ENCODE assay signal across 8 mouse cellular contexts in genomic region chr7:127344371-127344770, GRCm38 (mm10). TPM values are rescaled to one million over a fixed set of nuclear protein-coding genes. Genes with fewer than 3 reads are reported as not detected.
DNase-seq lines count a peak whose midpoint lies in the region; ATAC-seq and TF ChIP-seq lines count a peak whose summit lies in the region.

No protein-coding gene starts in this region.

- peaks cover 30% of the 10 kb centered on the region for H3K36me3 ChIP-seq in embryonic facial prominence, embryonic 13.5 days
- H3K36me3 ChIP-seq in intestine, postnatal 0 days (ENCODE audit: control insufficient read depth, insufficient read depth) = peaks cover 8% of the 10 kb centered on the region; the same call in 1 of the 2 replicates
- peaks cover 24% of the 10 kb centered on the region for H3K36me3 ChIP-seq in midbrain, embryonic 12.5 days

- peak overlapping the region; percentile 77 for H3K4me3 ChIP-seq in gastrocnemius, adult 2 months
- H3K4me3 ChIP-seq in embryonic facial prominence, embryonic 13.5 days = peak overlapping the region; percentile 94
- peak overlapping the region; percentile 75 for H3K4me3 ChIP-seq in intestine, postnatal 0 days (ENCODE audit: low read depth, low read length)
- H3K4me3 ChIP-seq in midbrain, embryonic 12.5 days = peak overlapping the region; percentile 95

- H3K4me2 ChIP-seq in embryonic facial prominence, embryonic 13.5 days = peak overlapping the region; percentile 79
- H3K4me2 ChIP-seq in intestine, postnatal 0 days (replicated peaks; ENCODE audit: low read depth) = peak overlapping the region; percentile 84
- H3K4me2 ChIP-seq in midbrain, embryonic 12.5 days (replicated peaks) = peak overlapping the region; percentile 77

- intact Hi-C loops in gastrocnemius, adult 2 months (cut with DNase I) = loop anchor here (5.0 kb wide), 1 partner anchor 72 kb away; the partner anchor contains the start of gene Sephs2
- intact Hi-C loops in gastrocnemius, postnatal 36 days (cut with DNase I) = loop anchor here (5.0 kb wide), 1 partner anchor 77 kb away; no protein-coding TSS in a partner anchor
- intact Hi-C loops in left cerebral cortex, postnatal 25 days (cut with DNase I) = loop anchor here (10.0 kb wide), 1 partner anchor 270 kb away; the partner anchor contains the start of gene Zfp629

- no peaks in the 10 kb centered on the region for H3K27me3 ChIP-seq in embryonic facial prominence, embryonic 13.5 days
- no peaks in the 10 kb centered on the region for H3K27me3 ChIP-seq in intestine, postnatal 0 days (replicated peaks; ENCODE audit: control insufficient read depth, insufficient read depth, low read length)
- H3K27me3 ChIP-seq in midbrain, embryonic 12.5 days = no peaks in the 10 kb centered on the region

- ATAC-seq in embryonic facial prominence, embryonic 13.5 days (ENCODE audit: insufficient number of reproducible peaks, insufficient read depth, low FRiP score, low TSS enrichment, low read depth) = no peak
- no peak for ATAC-seq in intestine, postnatal 0 days
- no peak for ATAC-seq in midbrain, embryonic 12.5 days (ENCODE audit: low FRiP score, low read depth)

- no peak for TF ChIP-seq CTCF in gastrocnemius, adult 2 months (IDR thresholded peaks at IDR 0.05)
- no peak for TF ChIP-seq CTCF in intestine, postnatal 0 days (IDR thresholded peaks at IDR 0.05; ENCODE audit: low read depth)

- peak overlapping the region; percentile 100 for H3K27ac ChIP-seq in gastrocnemius, adult 2 months
- H3K27ac ChIP-seq in embryonic facial prominence, embryonic 13.5 days = no peak overlapping the region
- no peak overlapping the region for H3K27ac ChIP-seq in intestine, postnatal 0 days (ENCODE audit: low read depth, low read length)
- no peak overlapping the region for H3K27ac ChIP-seq in midbrain, embryonic 12.5 days (replicated peaks)

- H3K4me1 ChIP-seq in embryonic facial prominence, embryonic 13.5 days = peaks cover 21% of the 10 kb centered on the region
- H3K4me1 ChIP-seq in intestine, postnatal 0 days (replicated peaks; ENCODE audit: control insufficient read depth, insufficient read depth, low read length) = peaks cover 2% of the 10 kb centered on the region; the same call in 1 of the 2 replicates
- H3K4me1 ChIP-seq in midbrain, embryonic 12.5 days = peaks cover 13% of the 10 kb centered on the region

- no peak for DNase-seq in gastrocnemius, adult 2 months
- no peak for DNase-seq in gastrocnemius, postnatal 36 days
- DNase-seq in thymus, postnatal 36 days = no peak
- DNase-seq in left cerebral cortex, postnatal 25 days (ENCODE audit: low spot score in 2 of 2) = no peak
- no peak for DNase-seq in layer of hippocampus, adult 9-11 months

- peak overlapping the region; percentile 95 for H3K9ac ChIP-seq in embryonic facial prominence, embryonic 13.5 days
- H3K9ac ChIP-seq in intestine, postnatal 0 days (ENCODE audit: low read depth, low read length) = peak overlapping the region; percentile 85
- peak overlapping the region; percentile 94 for H3K9ac ChIP-seq in midbrain, embryonic 12.5 days (replicated peaks)

- WGBS in embryonic facial prominence, embryonic 13.5 days = 87% methylated on average over 8 of the region's 8 CpGs
- WGBS in intestine, postnatal 0 days = 86% methylated on average over 8 of the region's 8 CpGs
- 88% methylated on average over 8 of the region's 8 CpGs for WGBS in midbrain, embryonic 12.5 days

- H3K9me3 ChIP-seq in embryonic facial prominence, embryonic 13.5 days = no peaks in the 10 kb centered on the region
- no peaks in the 10 kb centered on the region for H3K9me3 ChIP-seq in intestine, postnatal 0 days (ENCODE audit: control insufficient read depth)
- H3K9me3 ChIP-seq in midbrain, embryonic 12.5 days = no peaks in the 10 kb centered on the region

RNA-seq across cellular contexts. Expression of gene Zfp768, which starts 1.0 kb away (rescaled TPM):
- total RNA-seq in gastrocnemius, adult 2 months (2021) = 10 to 100 TPM; 35.2 to 38.9 TPM
- total RNA-seq in gastrocnemius, postnatal 36 days (2021) = 10 to 100 TPM; 29.4 to 30.7 TPM
- polyA plus RNA-seq in embryonic facial prominence, embryonic 13.5 days (2015; fragmentation: Nextera tagmentation; extraction: Ambion mirVana) = 16.1 and 18.1 TPM in 2 replicates
- polyA plus RNA-seq in intestine, postnatal 0 days (2015; fragmentation: Nextera tagmentation; extraction: Ambion mirVana) = 16.3 and 18.0 TPM in 2 replicates
- 20.5 and 22.3 TPM in 2 replicates for polyA plus RNA-seq in midbrain, embryonic 12.5 days (2016; fragmentation: Nextera tagmentation; extraction: Ambion mirVana)
- 10 to 100 TPM; 11.7 TPM for total RNA-seq in left cerebral cortex, postnatal 25 days (2021)

RNA-seq across cellular contexts. Expression of gene Zfp747, which starts 31.5 kb away (rescaled TPM):
- total RNA-seq in gastrocnemius, adult 2 months (2021) = 1 to 10 TPM; 3.7 to 3.8 TPM
- 1 to 10 TPM; 1.6 to 3.2 TPM for total RNA-seq in gastrocnemius, postnatal 36 days (2021)
- polyA plus RNA-seq in embryonic facial prominence, embryonic 13.5 days (2015; fragmentation: Nextera tagmentation; extraction: Ambion mirVana) = 9.4 and 10.5 TPM in 2 replicates
- polyA plus RNA-seq in intestine, postnatal 0 days (2015; fragmentation: Nextera tagmentation; extraction: Ambion mirVana) = 7.3 and 9.0 TPM in 2 replicates
- 9.0 and 10.2 TPM in 2 replicates for polyA plus RNA-seq in midbrain, embryonic 12.5 days (2016; fragmentation: Nextera tagmentation; extraction: Ambion mirVana)
- 1 to 10 TPM; 5.4 to 6.7 TPM for total RNA-seq in left cerebral cortex, postnatal 25 days (2021)

RNA-seq across cellular contexts. Expression of gene 9130019O22Rik, which starts 42.6 kb away (rescaled TPM):
- total RNA-seq in gastrocnemius, adult 2 months (2021) = 1 to 10 TPM; 1.6 to 2.4 TPM
- total RNA-seq in gastrocnemius, postnatal 36 days (2021) = 1 to 10 TPM; 1.3 to 2.0 TPM
- 5.6 and 5.9 TPM in 2 replicates for polyA plus RNA-seq in embryonic facial prominence, embryonic 13.5 days (2015; fragmentation: Nextera tagmentation; extraction: Ambion mirVana)
- polyA plus RNA-seq in intestine, postnatal 0 days (2015; fragmentation: Nextera tagmentation; extraction: Ambion mirVana) = 4.7 and 5.8 TPM in 2 replicates
- 5.8 and 7.2 TPM in 2 replicates for polyA plus RNA-seq in midbrain, embryonic 12.5 days (2016; fragmentation: Nextera tagmentation; extraction: Ambion mirVana)
- total RNA-seq in left cerebral cortex, postnatal 25 days (2021) = 1 to 10 TPM; 2.8 to 4.0 TPM

RNA-seq across cellular contexts. Expression of gene Itgal, which starts 48.3 kb away (rescaled TPM):
- total RNA-seq in gastrocnemius, adult 2 months (2021) = under 1 TPM; 0.15 to 0.25 TPM
- total RNA-seq in gastrocnemius, postnatal 36 days (2021) = under 1 TPM; 0.27 to 0.79 TPM
- polyA plus RNA-seq in embryonic facial prominence, embryonic 13.5 days (2015; fragmentation: Nextera tagmentation; extraction: Ambion mirVana) = 0.52 and 1.1 TPM in 2 replicates
- 0.69 and 0.87 TPM in 2 replicates for polyA plus RNA-seq in intestine, postnatal 0 days (2015; fragmentation: Nextera tagmentation; extraction: Ambion mirVana)
- 0.46 and 0.52 TPM in 2 replicates for polyA plus RNA-seq in midbrain, embryonic 12.5 days (2016; fragmentation: Nextera tagmentation; extraction: Ambion mirVana)
- total RNA-seq in left cerebral cortex, postnatal 25 days (2021) = under 1 TPM; 0.34 to 0.94 TPM

RNA-seq across cellular contexts. Expression of gene E430018J23Rik, which starts 49.1 kb away (rescaled TPM):
- total RNA-seq in gastrocnemius, adult 2 months (2021) = 1 to 10 TPM; 1.2 to 1.3 TPM
- 1 to 10 TPM; 1.3 to 2.6 TPM for total RNA-seq in gastrocnemius, postnatal 36 days (2021)
- polyA plus RNA-seq in embryonic facial prominence, embryonic 13.5 days (2015; fragmentation: Nextera tagmentation; extraction: Ambion mirVana) = 6.4 and 7.2 TPM in 2 replicates
- 6.8 and 8.0 TPM in 2 replicates for polyA plus RNA-seq in intestine, postnatal 0 days (2015; fragmentation: Nextera tagmentation; extraction: Ambion mirVana)
- polyA plus RNA-seq in midbrain, embryonic 12.5 days (2016; fragmentation: Nextera tagmentation; extraction: Ambion mirVana) = 6.9 and 7.1 TPM in 2 replicates
- 1 to 10 TPM; 6.6 to 7.9 TPM for total RNA-seq in left cerebral cortex, postnatal 25 days (2021)
